Mouse (Mus musculus) heart, embryonic 14.5 days (tissue): ENCODE data around the gene Mycbp2. TPM values are rescaled to one million over a fixed set of nuclear protein-coding genes. Genes with fewer than 3 reads are reported as not detected.

ENCODE experiments used
- ATAC-seq: fragments of 200-750 bp; cut with Nextera tagmentation; 2 replicates; pipeline ENCODE4 v1.8.0; 2017; ENCODE audit warnings: low read depth, moderate TSS enrichment; ENCODE audit not compliant: insufficient number of reproducible peaks, insufficient read depth, low FRiP score
- H3K27ac ChIP-seq, 2 experiments: fragments of 200-500 bp in 1 of 2; fragments of 300-500 bp in 1 of 2; sonication (generic) in 1 of 2; replicated peaks in 1 of 2; 2 replicates each; pipeline ENCODE4 v1.5.1; 2012 to 2014; ENCODE audit warnings: low read depth in 2 of 2, low read length in 2 of 2, control low read depth in 1 of 2, mild to moderate bottlenecking in 1 of 2, mixed read lengths in 1 of 2; ENCODE audit not compliant: control insufficient read depth in 1 of 2, insufficient read depth in 1 of 2
- H3K27me3 ChIP-seq: fragments of 300-500 bp; sonication (generic); 2 replicates; pipeline ENCODE4 v1.6.1; 2014; ENCODE audit warnings: mild to moderate bottlenecking, low read length, control low read depth; ENCODE audit not compliant: control insufficient read depth, insufficient read depth
- H3K36me3 ChIP-seq: fragments of 300-500 bp; sonication (generic); 2 replicates; pipeline ENCODE4 v1.6.1; 2014; ENCODE audit warnings: mild to moderate bottlenecking, control low read depth, low read length, mixed read lengths; ENCODE audit not compliant: control insufficient read depth, insufficient read depth
- H3K4me1 ChIP-seq, 2 experiments: fragments of 200-500 bp in 1 of 2; fragments of 300-500 bp in 1 of 2; sonication (generic) in 1 of 2; 2 replicates each; pipeline ENCODE4 v1.6.1; 2012 to 2014; ENCODE audit warnings: low read length in 2 of 2, control low read depth in 1 of 2, mixed read lengths in 1 of 2; ENCODE audit not compliant: control insufficient read depth in 2 of 2, insufficient read depth in 2 of 2
- H3K4me2 ChIP-seq: fragments of 300-500 bp; sonication (generic); 2 replicates; pipeline ENCODE4 v1.6.1; 2014; ENCODE audit warnings: mild to moderate bottlenecking, low read length
- H3K4me3 ChIP-seq, 2 experiments: fragments of 200-500 bp in 1 of 2; fragments of 300-500 bp in 1 of 2; sonication (generic) in 1 of 2; 2 replicates each; pipeline ENCODE4 v1.5.1; 2012 to 2014; ENCODE audit warnings: low read length in 2 of 2, mild to moderate bottlenecking in 2 of 2, control low read depth in 1 of 2, low read depth in 1 of 2, moderate library complexity in 1 of 2; ENCODE audit not compliant: control insufficient read depth in 1 of 2, insufficient read depth in 1 of 2
- H3K9ac ChIP-seq: fragments of 300-500 bp; sonication (generic); 2 replicates; pipeline ENCODE4 v1.6.1; 2014; ENCODE audit warnings: mild to moderate bottlenecking, low read length
- H3K9me3 ChIP-seq: fragments of 300-500 bp; sonication (generic); 2 replicates; pipeline ENCODE4 v1.6.1; 2016; ENCODE audit warnings: low read length, control low read depth; ENCODE audit not compliant: control insufficient read depth
- WGBS: fragments of 180-500 bp; shearing (Covaris S2); extraction: QIAGEN DNeasy Blood & Tissue Kit; methylation state at CpG from one replicate; pipeline ENCODE4 v1.1.7; 2014; 5-methylcytosine and 5-hydroxymethylcytosine counted together
- polyA plus RNA-seq: library from polyadenylated mRNA; unstranded; fragments of >200 nt; fragmentation: Nextera tagmentation; extraction: Ambion mirVana; gene quantifications from 2 replicates; pipeline ENCODE4 v1.2.1, GENCODE M21; 2014

Mycbp2 gene
- polyA plus RNA-seq, 1 experiment from 2014 or later: 16.6 TPM

GRCm38 (mm10) chr14:103069864-103070611 is 276.6 kb downstream of the Mycbp2 start, which contains the start of gene Cln5:
TSS of gene Cln5 (plus strand) at chr14:103070216.
- H3K27ac ChIP-seq: peak within 1 kb of the TSS; percentile 84 to 88
- H3K4me2 ChIP-seq: peak within 1 kb of the TSS; percentile 97
- H3K9me3 ChIP-seq: no peaks in the 10 kb centered on the region
- ATAC-seq: peak; percentile 95
- under 1% methylated on average over 45 of the region's 65 CpGs for WGBS
- H3K36me3 ChIP-seq: peaks cover 30% of the 10 kb centered on the region
- peaks cover 3 to 11% of the 10 kb centered on the region in 2 experiments; a peak in 3 of 4 replicates for H3K4me1 ChIP-seq
- H3K9ac ChIP-seq: peak within 1 kb of the TSS; percentile 79
- H3K4me3 ChIP-seq: peak within 1 kb of the TSS; percentile 62 to 78
- no peaks in the 10 kb centered on the region for H3K27me3 ChIP-seq

GRCm38 (mm10) chr14:103069465-103069863 is 277.1 kb downstream of the Mycbp2 start:
- Histone ChIP-seq H3K4me3 (peak overlapping the region; percentile 62 to 78), H3K27me3 (no peaks in the 10 kb centered on the region), H3K27ac (peak overlapping the region; percentile 84 to 88), H3K9me3 (no peaks in the 10 kb centered on the region), H3K4me2 (peak overlapping the region; percentile 97), H3K9ac (peak overlapping the region; percentile 79), H3K36me3 (peaks cover 24% of the 10 kb centered on the region), H3K4me1 (peaks cover 3 to 12% of the 10 kb centered on the region in 2 experiments; a peak in 3 of 4 replicates)
- ATAC-seq: no peak; the same call in 1 of the 2 replicates
- 13% methylated on average over 12 of the region's 12 CpGs for WGBS

- Histone ChIP-seq H3K9me3 (no peaks in the 10 kb centered on the region), H3K4me2 (peak overlapping the region; percentile 42; the same call in 1 of the 2 replicates), H3K27ac (no peak overlapping the region), H3K36me3 (no peaks in the 10 kb centered on the region), H3K4me1 (peaks cover 3 to 12% of the 10 kb centered on the region in 2 experiments; a peak in 3 of 4 replicates), H3K27me3 (no peaks in the 10 kb centered on the region), H3K4me3 (no peak overlapping the region), H3K9ac (no peak overlapping the region)
- 5% methylated on average over 10 of the region's 10 CpGs for WGBS
- no peak for ATAC-seq
These were observed 281.1 kb downstream of the Mycbp2 start for GRCm38 (mm10) chr14:103065294-103066167.

Other genes with a start within 250 kb of the Mycbp2 start
- gene Fbxl3, start 247.2 kb downstream of the Mycbp2 start, polyA plus RNA-seq: 30.1 and 31.1 TPM in 2 replicates
- gene Scel, start 166.5 kb upstream of the Mycbp2 start, polyA plus RNA-seq: 0.19 and 0.27 TPM in 2 replicates